Mouse (Mus musculus): ENCODE measurements around the gene Got1. TPM values are rescaled to one million over a fixed set of nuclear protein-coding genes. Genes with fewer than 3 reads are reported as not detected.

Gene Got1
- polyA plus RNA-seq, 1 experiment: 196 TPM

- peaks cover 26% of the 10 kb centered on the region for H3K36me3 ChIP-seq (ENCODE audit: control insufficient read depth, insufficient read depth)
- H3ac ChIP-seq (ENCODE audit: control insufficient read depth, insufficient read length): no peak overlapping the region
- H3K79me2 ChIP-seq (ENCODE audit: control insufficient read depth, insufficient read depth): peaks cover 81% of the 10 kb centered on the region
- no peak overlapping the region for H3K4me2 ChIP-seq (ENCODE audit: low read depth)
- no peak overlapping the region for H3K4me3 ChIP-seq
- H3K27me3 ChIP-seq (ENCODE audit: control insufficient read depth, insufficient read depth, insufficient read length): no peaks in the 10 kb centered on the region
- TF ChIP-seq REST (IDR thresholded peaks at IDR 0.05; ENCODE audit: insufficient read depth, insufficient read length) (no peak), CEBPB (IDR thresholded peaks at IDR 0.05; ENCODE audit: insufficient read depth, poor library complexity, severe bottlenecking) (no peak), POLR2A (IDR thresholded peaks at IDR 0.05; ENCODE audit: insufficient read length, low read depth) (no peak)
Observed at GRCm38 (mm10) chr19:43517808-43518207, 6.6 kb downstream of the Got1 start.

GRCm38 (mm10) chr19:43517320-43517719 is 7.1 kb downstream of the Got1 start:
- TF ChIP-seq TCF3 (IDR thresholded peaks at IDR 0.05; ENCODE audit: insufficient read length, low read depth): no peak
- TF ChIP-seq USF1 (IDR thresholded peaks at IDR 0.05; ENCODE audit: low read depth): no peak
- no peak for TF ChIP-seq REST (IDR thresholded peaks at IDR 0.05; ENCODE audit: insufficient read depth, insufficient read length)
- TF ChIP-seq MAX (IDR thresholded peaks at IDR 0.05; ENCODE audit: low read depth): no peak
- no peak for TF ChIP-seq MYOG (IDR thresholded peaks at IDR 0.05; ENCODE audit: control insufficient read depth in 1 of 3, insufficient read depth in 1 of 3, insufficient read length in 2 of 3, low read depth in 2 of 3)
- TF ChIP-seq E2F4 (IDR thresholded peaks at IDR 0.05; ENCODE audit: insufficient read depth): no peak
- no peak for TF ChIP-seq MYOD1 (IDR thresholded peaks at IDR 0.05; ENCODE audit: control insufficient read depth in 1 of 3, insufficient read length in 2 of 3, low read depth in 2 of 3)
- H3K4me3 ChIP-seq: no peak overlapping the region
- no peaks in the 10 kb centered on the region for H3K27me3 ChIP-seq (ENCODE audit: control insufficient read depth, insufficient read depth, insufficient read length)
- H3K36me3 ChIP-seq (ENCODE audit: control insufficient read depth, insufficient read depth): peaks cover 29% of the 10 kb centered on the region
- no peak overlapping the region for H3ac ChIP-seq (ENCODE audit: control insufficient read depth, insufficient read length)
- H3K4me2 ChIP-seq (ENCODE audit: low read depth): no peak overlapping the region
- peaks cover 77% of the 10 kb centered on the region for H3K79me2 ChIP-seq (ENCODE audit: control insufficient read depth, insufficient read depth)

- Histone ChIP-seq H3K79me2 (ENCODE audit: control insufficient read depth, insufficient read depth) (peaks cover 68% of the 10 kb centered on the region), H3K36me3 (ENCODE audit: control insufficient read depth, insufficient read depth) (peaks cover 31% of the 10 kb centered on the region), H3K4me2 (ENCODE audit: low read depth) (no peak overlapping the region), H3K4me3 (no peak overlapping the region), H3ac (ENCODE audit: control insufficient read depth, insufficient read length) (no peak overlapping the region), H3K27me3 (ENCODE audit: control insufficient read depth, insufficient read depth, insufficient read length) (no peaks in the 10 kb centered on the region)
- no peak for TF ChIP-seq MYOG (IDR thresholded peaks at IDR 0.05; ENCODE audit: control insufficient read depth in 1 of 3, insufficient read depth in 1 of 3, insufficient read length in 2 of 3, low read depth in 2 of 3)
Observed at GRCm38 (mm10) chr19:43516397-43517035, 7.9 kb downstream of the Got1 start.

GRCm38 (mm10) chr19:43515668-43516396 is 8.6 kb downstream of the Got1 start:
- peaks cover 35% of the 10 kb centered on the region for H3K36me3 ChIP-seq (ENCODE audit: control insufficient read depth, insufficient read depth)
- peaks cover 68% of the 10 kb centered on the region for H3K79me2 ChIP-seq (ENCODE audit: control insufficient read depth, insufficient read depth)
- H3K27me3 ChIP-seq (ENCODE audit: control insufficient read depth, insufficient read depth, insufficient read length): no peaks in the 10 kb centered on the region
- H3ac ChIP-seq (ENCODE audit: control insufficient read depth, insufficient read length): no peak overlapping the region
- TF ChIP-seq SRF (IDR thresholded peaks at IDR 0.05; ENCODE audit: control insufficient read depth, insufficient read length, low read depth): no peak
- no peak for TF ChIP-seq MYOD1 (IDR thresholded peaks at IDR 0.05; ENCODE audit: control insufficient read depth in 1 of 3, insufficient read length in 2 of 3, low read depth in 2 of 3)
- no peak for TF ChIP-seq TCF12 (IDR thresholded peaks at IDR 0.05; ENCODE audit: insufficient read depth, poor library complexity, severe bottlenecking)
- TF ChIP-seq REST (IDR thresholded peaks at IDR 0.05; ENCODE audit: insufficient read depth, insufficient read length): no peak
- no peak for TF ChIP-seq MYOG (IDR thresholded peaks at IDR 0.05; ENCODE audit: control insufficient read depth in 1 of 3, insufficient read depth in 1 of 3, insufficient read length in 2 of 3, low read depth in 2 of 3)
- no peak for TF ChIP-seq E2F4 (IDR thresholded peaks at IDR 0.05; ENCODE audit: insufficient read depth)
- TF ChIP-seq MAX (IDR thresholded peaks at IDR 0.05; ENCODE audit: low read depth): no peak
- no peak for TF ChIP-seq POLR2A (IDR thresholded peaks at IDR 0.05; ENCODE audit: insufficient read length, low read depth)
- TF ChIP-seq CEBPB (IDR thresholded peaks at IDR 0.05; ENCODE audit: insufficient read depth, poor library complexity, severe bottlenecking): no peak
- TF ChIP-seq USF1 (IDR thresholded peaks at IDR 0.05; ENCODE audit: low read depth): no peak
- TF ChIP-seq TCF3 (IDR thresholded peaks at IDR 0.05; ENCODE audit: insufficient read length, low read depth): no peak
- TF ChIP-seq POLR2AphosphoS2 (IDR thresholded peaks at IDR 0.05; ENCODE audit: insufficient read length, low read depth): no peak
- no peak overlapping the region for H3K4me2 ChIP-seq (ENCODE audit: low read depth)
- no peak overlapping the region for H3K4me3 ChIP-seq

GRCm38 (mm10) chr19:43513874-43514273 is 10.5 kb downstream of the Got1 start:
- Histone ChIP-seq H3K4me3 (no peak overlapping the region), H3K4me2 (ENCODE audit: low read depth) (no peak overlapping the region), H3K36me3 (ENCODE audit: control insufficient read depth, insufficient read depth) (peaks cover 54% of the 10 kb centered on the region), H3K79me2 (ENCODE audit: control insufficient read depth, insufficient read depth) (peaks cover 68% of the 10 kb centered on the region), H3K27me3 (ENCODE audit: control insufficient read depth, insufficient read depth, insufficient read length) (no peaks in the 10 kb centered on the region), H3ac (ENCODE audit: control insufficient read depth, insufficient read length) (no peak overlapping the region)
- TF ChIP-seq TCF3 (IDR thresholded peaks at IDR 0.05; ENCODE audit: insufficient read length, low read depth): no peak
- no peak for TF ChIP-seq USF1 (IDR thresholded peaks at IDR 0.05; ENCODE audit: low read depth)
- TF ChIP-seq MYOG (IDR thresholded peaks at IDR 0.05; ENCODE audit: control insufficient read depth in 1 of 3, insufficient read depth in 1 of 3, insufficient read length in 2 of 3, low read depth in 2 of 3): no peak
- TF ChIP-seq POLR2A (IDR thresholded peaks at IDR 0.05; ENCODE audit: insufficient read length, low read depth): no peak
- TF ChIP-seq TCF12 (IDR thresholded peaks at IDR 0.05; ENCODE audit: insufficient read depth, poor library complexity, severe bottlenecking): no peak
- TF ChIP-seq MAX (IDR thresholded peaks at IDR 0.05; ENCODE audit: low read depth): no peak
- TF ChIP-seq E2F4 (IDR thresholded peaks at IDR 0.05; ENCODE audit: insufficient read depth): no peak
- no peak for TF ChIP-seq REST (IDR thresholded peaks at IDR 0.05; ENCODE audit: insufficient read depth, insufficient read length)
- no peak for TF ChIP-seq CEBPB (IDR thresholded peaks at IDR 0.05; ENCODE audit: insufficient read depth, poor library complexity, severe bottlenecking)
- no peak for TF ChIP-seq SRF (IDR thresholded peaks at IDR 0.05; ENCODE audit: control insufficient read depth, insufficient read length, low read depth)
